Mouse (Mus musculus): Measurements from ENCODE around the gene Mfsd13b. TPM values are rescaled to one million over a fixed set of nuclear protein-coding genes. Genes with fewer than 3 reads are reported as not detected.
A peak's percentile ranks its signal among the peaks of the same experiment; 100 is the strongest.

Mfsd13b gene
- polyA plus RNA-seq (2011; ENCODE audit: insufficient read depth, insufficient read length, low replicate concordance, missing spikeins), result not detected in 2 replicates

DNA sequence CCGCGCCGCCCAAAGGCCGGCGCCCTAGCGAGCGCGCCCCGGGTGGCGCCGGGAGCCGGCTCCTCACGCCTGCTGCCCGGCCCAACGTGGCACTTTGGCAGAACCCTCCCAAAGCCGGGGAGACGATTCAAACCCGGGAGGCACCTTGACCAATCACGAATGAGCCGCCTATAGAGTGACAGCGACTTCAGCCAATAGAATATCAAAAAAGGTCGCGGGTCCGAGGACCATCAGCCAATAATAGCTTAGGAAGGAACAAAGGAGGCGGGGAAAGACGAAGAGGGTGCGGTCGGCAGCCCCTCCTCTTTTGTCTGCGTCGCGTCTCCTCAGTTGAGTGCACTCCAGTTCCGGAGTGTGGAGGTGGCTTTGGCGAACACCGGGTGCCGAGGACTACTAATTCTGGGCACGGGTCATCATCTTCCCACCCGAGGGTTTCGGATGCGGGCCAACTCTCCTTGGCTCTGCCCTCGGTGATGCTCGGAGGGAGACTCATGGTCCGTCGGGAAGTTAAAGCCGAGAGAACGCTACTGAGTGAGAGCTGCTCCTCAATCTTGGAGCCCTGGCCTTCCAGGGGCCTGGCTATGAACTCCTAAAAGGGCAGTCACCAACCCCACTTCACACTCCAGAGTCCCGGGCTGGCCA is at the start of gene Mfsd13b, which contains the start of gene Cdr2:
TSS of gene Mfsd13b (plus strand) at position 310 of the 642 bp plus-strand sequence.
TSS of gene Cdr2 (minus strand) at position 113 of the 642 bp plus-strand sequence.
- no peak for TF ChIP-seq CTCF (IDR thresholded peaks at IDR 0.05; ENCODE audit: control insufficient read depth, insufficient read depth, low read length)
- TF ChIP-seq POLR2A (IDR thresholded peaks at IDR 0.05; ENCODE audit: borderline replicate concordance, control insufficient read depth, low read depth, low read length), result peak; percentile 75
- WGBS, result under 1% methylated on average over 46 of the region's 46 CpGs
- H3K27ac ChIP-seq (ENCODE audit: control insufficient read depth, insufficient read depth, low read depth, low read length, poor library complexity), result peak within 1 kb of the TSS; percentile 90

DNA sequence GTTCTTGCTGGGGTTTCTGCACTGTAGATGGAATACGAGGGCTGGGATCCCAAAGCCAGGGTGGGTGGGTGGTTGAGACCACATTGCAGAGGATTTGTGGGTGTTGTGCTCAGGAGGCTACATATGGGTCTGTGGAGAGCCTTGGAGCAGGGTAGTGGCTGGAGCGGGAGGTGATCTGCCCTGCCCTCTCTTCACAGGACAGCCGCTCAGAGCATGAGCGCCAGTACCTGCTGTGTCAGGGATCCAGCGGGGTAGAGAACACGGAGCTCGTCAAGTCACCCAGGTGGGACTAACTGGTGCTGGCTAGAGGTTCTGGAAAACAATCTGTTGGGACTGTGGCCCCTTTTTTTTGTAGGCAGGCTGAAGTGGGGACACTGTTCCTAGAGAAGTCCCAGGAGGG is 49.2 kb upstream of the Mfsd13b start:
- Histone ChIP-seq H3K4me3 (replicated peaks; ENCODE audit: control insufficient read depth, low read depth, low read length) (no peak overlapping the region), H3K27ac (ENCODE audit: control insufficient read depth, insufficient read depth, low read depth, low read length, poor library complexity) (peak overlapping the region; percentile 5; the same call in 1 of the 2 replicates), H3K4me1 (ENCODE audit: control insufficient read depth, insufficient read depth, low read length) (no peaks in the 10 kb centered on the region)
- TF ChIP-seq POLR2A (IDR thresholded peaks at IDR 0.05; ENCODE audit: borderline replicate concordance, control insufficient read depth, low read depth, low read length) (no peak), CTCF (IDR thresholded peaks at IDR 0.05; ENCODE audit: control insufficient read depth, insufficient read depth, low read length) (no peak)
- WGBS, result 95% methylated on average over 7 of the region's 7 CpGs

More for the DNA sequence above, at the start of gene Mfsd13b, which contains the start of gene Cdr2:
- Histone ChIP-seq H3K4me3 (replicated peaks; ENCODE audit: control insufficient read depth, low read depth, low read length) (peak within 1 kb of the TSS; percentile 82), H3K4me1 (ENCODE audit: control insufficient read depth, insufficient read depth, low read length) (no peaks in the 10 kb centered on the region; the same call in 1 of the 2 replicates)

DNA sequence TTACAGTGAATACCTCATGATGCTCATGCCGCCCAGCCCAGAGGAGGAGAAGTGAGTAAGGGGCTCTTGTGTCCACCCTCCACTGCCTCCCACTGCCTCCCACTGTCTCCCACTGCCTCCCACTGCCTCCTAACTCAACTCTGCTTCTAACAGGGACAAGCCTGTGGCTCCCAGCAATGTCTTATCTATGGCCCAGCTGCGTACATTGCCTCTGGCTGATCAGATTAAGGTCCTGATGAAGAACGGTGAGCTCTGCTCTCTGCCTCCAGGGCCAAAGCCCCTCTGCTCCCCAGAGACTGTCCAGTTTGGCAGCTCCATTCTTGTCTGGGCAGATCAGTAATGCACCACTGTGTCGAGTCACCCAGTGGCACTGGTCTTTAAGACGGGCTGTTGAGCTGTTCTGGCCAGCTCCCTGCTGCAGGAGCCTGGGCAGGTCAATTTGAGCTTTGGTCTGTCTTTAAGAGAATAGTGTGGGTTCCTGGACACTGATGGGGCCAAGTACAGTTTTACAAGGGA is 48.6 kb upstream of the Mfsd13b start:
- 65% methylated on average over 5 of the region's 5 CpGs for WGBS
- no peak overlapping the region for H3K4me3 ChIP-seq (replicated peaks; ENCODE audit: control insufficient read depth, low read depth, low read length)
- TF ChIP-seq POLR2A (IDR thresholded peaks at IDR 0.05; ENCODE audit: borderline replicate concordance, control insufficient read depth, low read depth, low read length) (no peak), CTCF (IDR thresholded peaks at IDR 0.05; ENCODE audit: control insufficient read depth, insufficient read depth, low read length) (no peak)
- no peak overlapping the region for H3K27ac ChIP-seq (ENCODE audit: control insufficient read depth, insufficient read depth, low read depth, low read length, poor library complexity)
- no peaks in the 10 kb centered on the region for H3K4me1 ChIP-seq (ENCODE audit: control insufficient read depth, insufficient read depth, low read length)

DNA sequence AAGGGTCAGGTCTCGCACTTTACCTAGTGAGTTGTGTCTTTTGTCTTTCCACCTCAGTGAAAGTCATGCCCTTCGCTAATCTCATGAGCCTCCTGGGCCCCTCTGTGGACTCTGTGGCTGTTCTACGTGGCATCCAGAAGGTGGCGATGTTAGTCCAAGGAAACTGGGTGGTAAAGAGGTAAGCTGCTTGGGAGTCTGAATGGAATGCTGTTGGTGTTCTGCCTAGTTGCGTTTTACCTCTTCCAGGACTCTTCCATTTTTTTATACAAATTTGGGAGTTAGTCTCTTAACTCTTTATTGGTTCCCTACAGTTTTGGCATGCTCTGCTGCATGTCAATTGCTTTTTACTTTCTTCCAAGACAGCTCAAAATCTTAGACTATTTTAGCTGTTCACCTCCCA is 47.6 kb upstream of the Mfsd13b start:
- H3K4me3 ChIP-seq (replicated peaks; ENCODE audit: control insufficient read depth, low read depth, low read length), result no peak overlapping the region
- peak; percentile 77 for TF ChIP-seq CTCF (IDR thresholded peaks at IDR 0.05; ENCODE audit: control insufficient read depth, insufficient read depth, low read length)
- no peak for TF ChIP-seq POLR2A (IDR thresholded peaks at IDR 0.05; ENCODE audit: borderline replicate concordance, control insufficient read depth, low read depth, low read length)
- 57% methylated on average over 5 of the region's 5 CpGs for WGBS
- H3K4me1 ChIP-seq (ENCODE audit: control insufficient read depth, insufficient read depth, low read length), result no peaks in the 10 kb centered on the region
- H3K27ac ChIP-seq (ENCODE audit: control insufficient read depth, insufficient read depth, low read depth, low read length, poor library complexity), result no peak overlapping the region

- 76% methylated on average over 4 of the region's 4 CpGs for WGBS
- H3K4me3 ChIP-seq (replicated peaks; ENCODE audit: control insufficient read depth, low read depth, low read length), result no peak overlapping the region
- TF ChIP-seq POLR2A (IDR thresholded peaks at IDR 0.05; ENCODE audit: borderline replicate concordance, control insufficient read depth, low read depth, low read length) (no peak), CTCF (IDR thresholded peaks at IDR 0.05; ENCODE audit: control insufficient read depth, insufficient read depth, low read length) (no peak)
- H3K27ac ChIP-seq (ENCODE audit: control insufficient read depth, insufficient read depth, low read depth, low read length, poor library complexity), result no peak overlapping the region
- no peaks in the 10 kb centered on the region for H3K4me1 ChIP-seq (ENCODE audit: control insufficient read depth, insufficient read depth, low read length)
Observed at GRCm38 (mm10) chr7:120936522-120936921, 45.8 kb upstream of the Mfsd13b start.

DNA sequence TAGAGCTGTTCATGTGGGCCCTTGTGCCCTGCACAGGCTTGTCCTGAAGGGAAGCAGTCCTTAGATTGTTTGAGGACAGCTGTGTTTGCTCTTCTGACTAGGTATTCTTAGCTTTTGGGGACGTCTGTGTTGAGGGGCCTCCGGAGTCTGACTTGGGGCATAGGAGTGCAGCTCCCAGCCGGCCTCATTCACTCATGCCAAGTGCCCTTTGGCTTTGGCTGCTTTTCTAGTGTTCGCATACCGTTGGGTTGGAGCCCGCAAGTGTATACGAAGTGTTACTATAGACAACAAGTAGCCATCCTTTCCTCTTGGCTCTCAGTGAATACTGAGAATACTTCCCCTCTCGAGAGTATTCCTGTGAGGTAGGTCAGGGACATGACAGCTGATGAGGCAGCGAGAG is 44.1 kb upstream of the Mfsd13b start:
- H3K27ac ChIP-seq (ENCODE audit: control insufficient read depth, insufficient read depth, low read depth, low read length, poor library complexity), result no peak overlapping the region
- no peak overlapping the region for H3K4me3 ChIP-seq (replicated peaks; ENCODE audit: control insufficient read depth, low read depth, low read length)
- WGBS, result 90% methylated on average over 9 of the region's 9 CpGs
- TF ChIP-seq POLR2A (IDR thresholded peaks at IDR 0.05; ENCODE audit: borderline replicate concordance, control insufficient read depth, low read depth, low read length) (no peak), CTCF (IDR thresholded peaks at IDR 0.05; ENCODE audit: control insufficient read depth, insufficient read depth, low read length) (no peak)
- H3K4me1 ChIP-seq (ENCODE audit: control insufficient read depth, insufficient read depth, low read length), result no peaks in the 10 kb centered on the region

DNA sequence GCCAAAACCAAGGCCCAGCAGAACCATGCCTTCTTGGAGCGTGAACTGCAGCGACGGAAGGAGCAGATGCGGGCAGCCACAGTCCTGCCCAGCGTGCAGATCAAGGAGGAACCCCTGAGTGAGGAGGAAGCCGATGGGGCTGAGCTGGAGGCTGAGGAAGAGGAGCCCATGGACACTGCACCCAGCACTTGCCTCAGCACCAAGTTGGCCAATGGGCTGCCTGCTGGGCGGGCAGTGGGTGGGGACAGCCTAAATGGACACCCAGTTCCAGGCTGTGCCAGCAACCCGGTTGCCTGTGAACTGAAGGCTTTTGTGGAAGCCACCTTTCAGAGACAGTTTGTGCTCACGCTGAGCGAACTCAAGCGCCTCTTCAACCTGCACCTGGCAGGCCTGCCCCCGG is 42.0 kb upstream of the Mfsd13b start:
- H3K4me3 ChIP-seq (replicated peaks; ENCODE audit: control insufficient read depth, low read depth, low read length), result no peak overlapping the region
- H3K4me1 ChIP-seq (ENCODE audit: control insufficient read depth, insufficient read depth, low read length), result no peaks in the 10 kb centered on the region
- TF ChIP-seq POLR2A (IDR thresholded peaks at IDR 0.05; ENCODE audit: borderline replicate concordance, control insufficient read depth, low read depth, low read length), result no peak
- no peak overlapping the region for H3K27ac ChIP-seq (ENCODE audit: control insufficient read depth, insufficient read depth, low read depth, low read length, poor library complexity)
- 92% methylated on average over 12 of the region's 12 CpGs for WGBS

GRCm38 (mm10) chr7:120941214-120941613 is 41.1 kb upstream of the Mfsd13b start:
- no peak for TF ChIP-seq POLR2A (IDR thresholded peaks at IDR 0.05; ENCODE audit: borderline replicate concordance, control insufficient read depth, low read depth, low read length)
- TF ChIP-seq CTCF (IDR thresholded peaks at IDR 0.05; ENCODE audit: control insufficient read depth, insufficient read depth, low read length), result no peak
- no peaks in the 10 kb centered on the region for H3K4me1 ChIP-seq (ENCODE audit: control insufficient read depth, insufficient read depth, low read length)
- no peak overlapping the region for H3K27ac ChIP-seq (ENCODE audit: control insufficient read depth, insufficient read depth, low read depth, low read length, poor library complexity)
- 91% methylated on average over 6 of the region's 6 CpGs for WGBS
- H3K4me3 ChIP-seq (replicated peaks; ENCODE audit: control insufficient read depth, low read depth, low read length), result no peak overlapping the region

Measured in bone marrow, adult 2 months (tissue).